Mouse (Mus musculus) lung, postnatal 0 days (tissue): ENCODE results near the gene Ankrd53. TPM values are rescaled to one million over a fixed set of nuclear protein-coding genes. Genes with fewer than 3 reads are reported as not detected.

Source experiments
- ATAC-seq: fragments of 200-750 bp; cut with Nextera tagmentation; 2 replicates; pipeline ENCODE4 v1.8.0; 2017; ENCODE audit warnings: moderate library complexity
- DNase-seq: peaks from one replicate; pipeline ENCODE4 v3.0.0-alpha.2; 2016; ENCODE audit warnings: low spot score
- H3K27ac ChIP-seq: fragments of 300-500 bp; sonication (generic); 2 replicates; pipeline ENCODE4 v1.5.1; 2014; ENCODE audit warnings: antibody characterized with exemption, mild to moderate bottlenecking, low read length, mixed read lengths
- H3K27me3 ChIP-seq: fragments of 300-500 bp; sonication (generic); replicated peaks from 2 replicates; pipeline ENCODE4 v1.6.1; 2014; ENCODE audit warnings: low read length, mixed read lengths; ENCODE audit not compliant: insufficient read depth
- H3K36me3 ChIP-seq: fragments of 300-500 bp; sonication (generic); 2 replicates; pipeline ENCODE4 v1.6.1; 2014; ENCODE audit warnings: low read length, mixed read lengths; ENCODE audit not compliant: insufficient read depth
- H3K4me1 ChIP-seq: fragments of 300-500 bp; sonication (generic); 2 replicates; pipeline ENCODE4 v1.6.1; 2014; ENCODE audit warnings: antibody characterized with exemption, low read depth, low read length, mixed read lengths; ENCODE audit not compliant: insufficient read depth
- H3K4me2 ChIP-seq: fragments of 300-500 bp; sonication (generic); replicated peaks from 2 replicates; pipeline ENCODE4 v1.6.1; 2014; ENCODE audit warnings: low read depth, mild to moderate bottlenecking, low read length, moderate library complexity, mixed read lengths
- H3K4me3 ChIP-seq: fragments of 300-500 bp; sonication (generic); 2 replicates; pipeline ENCODE4 v1.5.1; 2014; ENCODE audit warnings: low read depth, low read length
- H3K9ac ChIP-seq: fragments of 300-500 bp; sonication (generic); replicated peaks from 2 replicates; pipeline ENCODE4 v1.6.1; 2014; ENCODE audit warnings: low read depth, mild to moderate bottlenecking
- H3K9me3 ChIP-seq: fragments of 300-500 bp; sonication (generic); 2 replicates; pipeline ENCODE4 v1.6.1; 2016; ENCODE audit warnings: low read length, mixed read lengths
- CTCF ChIP-seq: IDR thresholded peaks from 2 replicates; pipeline ENCODE4 v1.5.1; 2016; ENCODE audit warnings: antibody characterized with exemption, mild to moderate bottlenecking
- EP300 ChIP-seq: IDR thresholded peaks from 2 replicates; pipeline ENCODE4 v1.6.1; 2016; ENCODE audit warnings: antibody characterized with exemption, mild to moderate bottlenecking, control low read depth
- WGBS: fragments of 180-500 bp; shearing (Covaris S2); extraction: QIAGEN DNeasy Blood & Tissue Kit; methylation state at CpG from one replicate; pipeline ENCODE4 v1.1.7; 2014; 5-methylcytosine and 5-hydroxymethylcytosine counted together
- polyA plus RNA-seq: library from polyadenylated mRNA; unstranded; fragments of >200 nt; fragmentation: Nextera tagmentation; extraction: Ambion mirVana; gene quantifications from 2 replicates; pipeline ENCODE4 v1.2.1, GENCODE M21; 2015

Gene Ankrd53
- polyA plus RNA-seq, 1 experiment from 2014 or later: 0.12 TPM

GRCm38 (mm10) chr6:83791251-83791890 is 28.9 kb downstream of the Ankrd53 start:
- H3K9me3 ChIP-seq: no peaks in the 10 kb centered on the region
- H3K4me2 ChIP-seq: no peak overlapping the region
- no peak for DNase-seq
- 64% methylated on average over 4 of the region's 4 CpGs for WGBS
- no peaks in the 10 kb centered on the region; the same call in 1 of the 2 replicates for H3K4me1 ChIP-seq
- ATAC-seq: no peak
- no peak overlapping the region for H3K27ac ChIP-seq
- no peak for TF ChIP-seq CTCF
- no peak for TF ChIP-seq EP300
- H3K27me3 ChIP-seq: no peaks in the 10 kb centered on the region
- H3K4me3 ChIP-seq: no peak overlapping the region
- no peaks in the 10 kb centered on the region for H3K36me3 ChIP-seq
- H3K9ac ChIP-seq: no peak overlapping the region

- H3K36me3 ChIP-seq: no peaks in the 10 kb centered on the region
- peak within 1 kb of the TSS; percentile 95 for H3K27ac ChIP-seq
- no peaks in the 10 kb centered on the region; the same call in 1 of the 2 replicates for H3K4me1 ChIP-seq
- peak; percentile 98 for DNase-seq
- no peak for TF ChIP-seq EP300
- TF ChIP-seq CTCF: no peak
- no peaks in the 10 kb centered on the region for H3K27me3 ChIP-seq
- under 1% methylated on average over 42 of the region's 43 CpGs for WGBS
- peak within 1 kb of the TSS; percentile 80 for H3K4me3 ChIP-seq
- peak; percentile 96 for ATAC-seq
- no peaks in the 10 kb centered on the region for H3K9me3 ChIP-seq
- H3K9ac ChIP-seq: peak within 1 kb of the TSS; percentile 52
- peak within 1 kb of the TSS; percentile 91 for H3K4me2 ChIP-seq
Measured at GRCm38 (mm10) chr6:83794760-83795296, 32.4 kb downstream of the Ankrd53 start, which contains the start of gene Nagk. Nagk (plus strand) TSS chr6:83794982.

- peak overlapping the region; percentile 91 for H3K4me2 ChIP-seq
- H3K9me3 ChIP-seq: no peaks in the 10 kb centered on the region
- whole genome bisulfite sequencing: 2% methylated on average over 13 of the region's 13 CpGs
- DNase-seq (peak; percentile 63), ATAC-seq (peak; percentile 7)
- peak overlapping the region; percentile 95 for H3K27ac ChIP-seq
- H3K9ac ChIP-seq: peak overlapping the region; percentile 52
- H3K4me1 ChIP-seq: no peaks in the 10 kb centered on the region; the same call in 1 of the 2 replicates
- no peaks in the 10 kb centered on the region for H3K27me3 ChIP-seq
- TF ChIP-seq CTCF: no peak
- no peak for TF ChIP-seq EP300
- H3K36me3 ChIP-seq: no peaks in the 10 kb centered on the region
- peak overlapping the region; percentile 80 for H3K4me3 ChIP-seq
Measured at GRCm38 (mm10) chr6:83795492-83795900, 33.1 kb downstream of the Ankrd53 start.

- ATAC-seq: no peak
- no peak for DNase-seq
- WGBS: 51% methylated on average over 3 of the region's 3 CpGs
- Histone ChIP-seq H3K4me1 (no peaks in the 10 kb centered on the region; the same call in 1 of the 2 replicates), H3K27ac (no peak overlapping the region), H3K9ac (no peak overlapping the region), H3K36me3 (peaks cover 6% of the 10 kb centered on the region; the same call in 1 of the 2 replicates), H3K4me3 (no peak overlapping the region), H3K4me2 (no peak overlapping the region), H3K27me3 (no peaks in the 10 kb centered on the region), H3K9me3 (no peaks in the 10 kb centered on the region)
- TF ChIP-seq CTCF (peak; percentile 15; the same call in 1 of the 2 replicates), EP300 (no peak)
Measured at GRCm38 (mm10) chr6:83796686-83797085, 34.2 kb downstream of the Ankrd53 start.

- H3K27ac ChIP-seq: no peak overlapping the region
- no peaks in the 10 kb centered on the region for H3K4me1 ChIP-seq
- H3K36me3 ChIP-seq: peaks cover 18% of the 10 kb centered on the region; the same call in 1 of the 2 replicates
- DNase-seq: no peak
- H3K27me3 ChIP-seq: no peaks in the 10 kb centered on the region
- H3K4me2 ChIP-seq: no peak overlapping the region
- no peak for ATAC-seq
- TF ChIP-seq CTCF: no peak
- TF ChIP-seq EP300: no peak
- 92% methylated on average over 5 of the region's 5 CpGs for WGBS
- H3K4me3 ChIP-seq: no peak overlapping the region
- H3K9me3 ChIP-seq: no peaks in the 10 kb centered on the region
- no peak overlapping the region for H3K9ac ChIP-seq
Measured at GRCm38 (mm10) chr6:83802033-83802432, 39.6 kb downstream of the Ankrd53 start.

- no peaks in the 10 kb centered on the region for H3K9me3 ChIP-seq
- H3K9ac ChIP-seq: no peak overlapping the region
- H3K4me2 ChIP-seq: no peak overlapping the region
- no peak for DNase-seq
- ATAC-seq: no peak
- no peak for TF ChIP-seq CTCF
- no peak for TF ChIP-seq EP300
- no peak overlapping the region for H3K27ac ChIP-seq
- H3K27me3 ChIP-seq: no peaks in the 10 kb centered on the region
- H3K4me3 ChIP-seq: no peak overlapping the region
- H3K36me3 ChIP-seq: peaks cover 18% of the 10 kb centered on the region; the same call in 1 of the 2 replicates
- H3K4me1 ChIP-seq: no peaks in the 10 kb centered on the region
- WGBS: 92% methylated on average over 3 of the region's 3 CpGs
Measured at GRCm38 (mm10) chr6:83802846-83803245, 40.4 kb downstream of the Ankrd53 start.
